Mouse (Mus musculus) Muller cell, postnatal 12 days (primary cell): ENCODE results near the gene Auts2.

Source experiments
- DNase-seq: peaks from one replicate; pipeline ENCODE4 v3.0.0-alpha.2; 2015; ENCODE audit errors: inconsistent ontology term

Gene Auts2

DNA sequence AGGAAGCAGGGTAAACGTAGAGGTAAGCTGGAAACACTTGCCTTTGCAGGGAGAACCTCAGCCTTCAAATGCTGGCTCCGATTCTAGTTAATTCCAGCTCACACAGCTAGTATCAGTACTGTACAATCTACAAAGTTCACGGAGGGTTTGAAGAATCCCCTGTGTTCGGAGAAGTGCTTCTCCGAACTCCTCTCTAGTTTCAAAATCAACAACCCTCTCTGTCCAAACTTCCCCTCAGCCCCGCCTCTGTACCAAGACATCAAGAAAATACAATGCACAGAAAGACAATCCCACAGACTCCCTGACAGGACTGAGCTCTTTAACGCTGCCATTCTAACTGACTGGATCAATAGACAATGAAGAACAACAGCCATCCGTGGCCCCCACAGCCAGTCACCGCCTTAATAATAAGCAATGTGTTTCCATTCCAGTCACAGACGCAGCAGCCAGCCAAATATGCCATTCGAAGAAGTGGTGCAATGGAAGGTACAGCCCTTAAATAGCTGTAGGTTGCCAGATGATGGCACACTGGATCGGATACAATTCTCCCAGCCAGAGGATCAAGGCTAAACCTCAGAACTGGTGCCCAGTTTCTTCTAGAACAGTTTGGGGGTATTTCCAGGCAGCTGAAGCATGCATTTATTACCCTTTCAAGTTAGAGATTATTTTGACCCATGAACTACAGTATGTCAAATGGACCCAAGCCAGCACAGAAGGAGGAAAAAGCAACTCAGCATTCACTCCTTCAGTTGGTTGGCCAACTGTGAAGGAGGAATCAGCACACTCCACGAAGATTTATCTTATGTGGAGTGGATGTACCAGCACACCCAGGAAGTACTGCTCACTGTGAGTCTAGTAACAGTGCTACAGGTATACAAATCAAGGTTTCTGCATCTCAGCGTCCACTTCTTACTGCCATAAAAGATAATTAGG, 151.0 kb downstream of the Auts2 start:
- peak; percentile 37 for DNase-seq

DNA sequence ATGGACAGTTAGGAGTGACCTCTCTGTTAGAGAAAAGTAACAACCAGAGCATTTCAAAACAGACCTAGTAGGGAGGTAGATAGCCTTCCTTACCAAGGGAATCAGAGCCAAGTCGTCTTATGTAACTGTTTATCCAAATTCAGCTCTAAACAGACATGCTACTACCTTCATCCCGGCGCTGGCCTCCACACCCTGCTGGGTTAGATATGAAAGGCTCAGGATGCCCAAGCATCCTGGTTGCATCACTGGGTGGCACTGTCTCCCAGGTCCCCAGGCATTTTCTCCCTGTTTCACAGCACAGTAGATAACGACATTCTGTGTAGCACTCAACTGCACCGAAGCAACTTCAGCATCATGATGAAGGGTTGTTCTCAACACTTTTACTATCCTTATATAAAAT, 154.4 kb downstream of the Auts2 start:
- DNase-seq = no peak

DNA sequence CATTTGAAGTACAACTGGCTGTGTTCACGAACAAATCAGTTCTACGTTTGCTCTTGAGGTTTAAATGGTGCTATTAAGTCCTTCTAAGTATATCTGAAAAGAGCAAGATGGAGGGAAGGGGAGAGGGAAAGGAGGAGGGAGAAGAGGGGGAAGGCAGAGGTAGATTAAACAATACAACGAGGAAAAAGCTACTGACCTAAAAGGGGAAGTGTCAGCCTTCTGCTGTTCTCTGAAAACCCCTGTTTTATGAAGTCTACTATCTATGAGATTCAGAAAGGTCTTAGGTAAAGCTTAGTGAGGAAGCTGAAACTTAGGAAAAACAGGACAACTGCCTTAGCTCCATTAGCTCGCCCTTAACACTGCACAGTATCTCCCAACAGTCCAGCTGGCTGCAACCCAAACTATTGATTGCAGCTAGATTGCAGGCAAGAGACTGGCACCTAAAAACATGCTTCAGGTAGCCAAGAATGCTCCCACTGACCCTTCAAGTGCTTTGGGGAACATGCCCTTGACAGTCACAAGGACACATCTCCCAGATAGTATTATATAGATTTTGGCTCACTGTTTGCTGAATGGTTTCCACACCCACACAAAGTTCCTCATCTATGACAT, 157.8 kb downstream of the Auts2 start:
- no peak for DNase-seq

DNA sequence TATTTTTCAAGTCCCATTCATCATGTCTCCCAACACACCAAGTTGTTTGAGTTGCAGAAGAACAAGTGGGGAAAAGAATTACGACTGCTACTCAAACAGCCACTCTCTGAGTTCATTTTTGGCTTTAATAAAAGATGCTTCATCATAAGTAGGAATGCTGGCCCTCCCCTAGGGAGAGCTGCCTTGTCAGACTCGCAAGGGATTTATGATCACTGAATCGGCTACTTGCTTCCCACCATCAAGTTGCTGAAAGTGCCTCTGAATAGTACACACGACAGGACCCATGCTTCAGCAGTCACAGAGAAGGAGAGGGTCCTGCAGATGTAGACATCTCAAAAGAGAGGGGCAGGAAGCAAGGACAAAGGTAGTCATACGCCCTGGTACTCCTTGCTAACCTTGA, 162.9 kb downstream of the Auts2 start:
- DNase-seq = no peak

DNA sequence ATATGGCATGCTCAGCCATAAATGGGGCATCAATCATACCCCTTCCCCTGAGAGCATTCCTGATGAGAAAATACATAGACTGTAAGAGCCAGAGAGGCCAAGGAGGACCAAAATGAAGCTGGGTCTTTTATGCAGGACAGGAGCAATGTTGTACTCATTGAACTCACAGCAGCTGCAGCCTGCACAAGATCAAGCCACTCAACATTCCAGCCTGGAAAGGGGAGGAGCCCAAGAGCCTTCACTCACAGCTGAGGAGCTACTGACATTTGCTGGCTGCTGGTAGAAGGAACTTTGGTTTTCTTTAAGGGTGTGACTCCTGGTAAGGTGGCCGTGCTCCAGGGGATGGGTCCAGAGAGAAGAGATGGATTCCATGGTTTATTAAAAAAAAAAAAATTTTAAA, 164.2 kb downstream of the Auts2 start:
- no peak for DNase-seq

DNA sequence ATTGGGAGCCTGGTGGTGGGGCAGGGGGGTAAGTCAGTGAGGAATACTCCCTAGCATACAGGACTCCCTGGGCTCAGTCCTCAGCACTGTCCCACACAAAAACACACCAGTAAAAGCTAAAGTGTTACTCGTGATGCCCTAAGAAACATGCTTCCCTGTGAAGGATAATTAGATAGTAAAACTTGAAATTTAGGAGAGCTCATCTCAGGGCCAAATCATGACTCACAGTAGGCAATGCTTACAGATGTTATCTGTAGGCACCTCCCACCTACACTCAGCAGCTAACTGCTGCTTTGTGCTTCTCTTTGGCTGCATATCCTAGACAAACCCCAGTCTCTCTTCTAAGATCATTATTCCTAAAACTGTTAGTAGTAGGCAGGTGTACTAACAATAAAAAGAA, 168.0 kb downstream of the Auts2 start:
- no peak for DNase-seq

DNA sequence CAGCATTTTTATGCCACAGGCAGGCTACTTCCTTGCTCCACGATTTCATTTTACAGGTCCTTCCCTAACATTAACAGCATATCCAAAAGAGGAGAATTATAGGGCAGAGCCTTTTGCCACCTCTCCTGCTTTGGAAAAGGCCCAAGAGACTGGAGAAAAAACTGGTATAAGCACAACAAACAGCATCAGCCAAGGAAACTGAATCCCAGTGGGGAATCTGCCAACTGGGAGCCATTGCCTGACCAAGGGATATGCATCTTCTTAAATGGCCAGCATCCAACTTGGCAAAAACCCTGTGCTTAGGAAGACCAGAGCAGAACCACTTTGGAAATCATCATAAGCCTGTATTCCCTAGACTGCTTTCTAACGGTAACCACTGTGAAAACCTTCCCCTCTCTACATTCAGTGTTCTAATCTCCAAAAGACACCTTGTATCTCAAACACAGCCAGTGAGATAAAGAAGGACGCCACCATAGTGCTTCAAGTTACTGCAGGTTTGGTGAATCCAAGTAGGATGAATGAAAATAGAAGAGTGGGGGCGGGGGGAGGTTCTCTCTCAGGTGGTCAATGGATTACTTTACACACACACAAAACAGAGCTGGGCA, 169.6 kb downstream of the Auts2 start:
- no peak for DNase-seq

DNA sequence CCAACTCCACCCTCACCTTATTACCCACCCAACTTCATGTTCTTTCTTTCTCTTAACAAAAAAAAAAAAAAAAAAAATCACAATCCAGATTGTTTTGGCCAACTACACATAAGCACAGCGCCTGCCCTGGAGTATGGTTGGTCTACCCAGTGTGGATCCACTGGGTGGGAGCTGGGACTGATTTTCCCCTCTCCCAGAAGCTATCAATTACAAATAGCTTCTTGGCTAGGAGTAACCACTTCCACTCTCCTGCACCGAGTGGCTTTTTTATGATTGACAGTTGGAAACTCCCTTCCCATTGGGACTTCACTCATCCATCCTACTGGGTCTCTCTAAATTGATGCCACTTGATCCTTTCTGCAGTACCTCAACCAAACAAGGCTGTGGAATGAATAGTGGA, 170.5 kb downstream of the Auts2 start:
- DNase-seq = no peak

DNA sequence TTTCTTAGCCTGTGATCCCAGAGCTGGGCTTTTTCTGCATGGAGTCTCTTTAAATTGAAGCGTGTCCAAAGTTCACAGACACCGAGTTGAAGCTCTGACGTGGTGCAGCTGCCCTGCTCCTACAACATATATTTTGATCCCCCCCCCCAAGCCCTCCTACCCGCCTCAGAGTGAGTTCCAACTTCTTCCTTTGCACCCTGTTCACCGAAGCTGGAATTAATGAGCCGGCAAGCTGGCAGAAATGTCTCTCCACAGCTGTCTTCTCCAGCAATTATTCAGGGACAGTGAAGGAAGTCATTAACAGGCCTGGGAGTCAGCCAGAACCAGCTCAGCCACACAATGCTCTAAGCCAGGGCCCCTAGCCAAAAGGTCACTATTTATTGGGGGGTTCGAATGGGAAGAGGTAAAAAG, 174.5 kb downstream of the Auts2 start:
- DNase-seq = peak; percentile 76

DNA sequence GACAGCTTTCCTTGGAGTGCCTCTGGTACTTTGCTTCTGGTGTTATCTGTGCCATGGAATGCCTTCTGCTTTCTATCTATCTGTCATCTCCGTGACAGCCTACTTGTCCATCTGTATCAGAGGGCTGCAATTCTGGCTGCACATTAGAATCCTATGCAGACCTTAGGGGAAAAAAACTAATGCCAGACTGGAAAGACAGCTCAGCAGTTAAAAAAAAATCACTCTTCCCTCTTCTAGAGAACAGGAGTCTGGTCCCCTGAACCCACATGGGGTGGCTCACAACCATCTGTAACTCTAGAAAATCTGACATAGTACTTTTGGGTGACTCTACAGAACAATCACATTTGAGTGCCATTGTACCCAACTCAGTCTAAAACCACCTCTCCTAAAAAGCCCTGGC, 181.9 kb downstream of the Auts2 start:
- no peak for DNase-seq

DNA sequence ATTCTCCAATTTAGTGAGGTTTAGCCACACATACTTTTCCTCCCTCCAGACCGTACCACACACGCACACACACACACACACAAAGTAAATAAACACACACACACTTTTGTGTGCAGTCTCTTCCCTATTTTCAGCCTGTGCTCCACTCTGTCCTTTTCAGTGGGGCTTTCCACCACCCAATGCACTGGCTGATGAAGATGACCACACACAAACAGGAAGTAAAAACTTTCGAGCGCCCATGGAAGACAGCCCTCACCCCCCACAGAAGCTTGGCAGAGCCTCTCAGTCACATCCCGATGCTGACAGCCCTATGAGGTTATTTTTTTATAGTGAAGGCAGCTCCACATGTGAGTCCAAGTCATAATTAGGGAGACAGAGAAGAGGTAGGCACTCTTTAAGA, 185.4 kb downstream of the Auts2 start:
- DNase-seq = no peak

DNA sequence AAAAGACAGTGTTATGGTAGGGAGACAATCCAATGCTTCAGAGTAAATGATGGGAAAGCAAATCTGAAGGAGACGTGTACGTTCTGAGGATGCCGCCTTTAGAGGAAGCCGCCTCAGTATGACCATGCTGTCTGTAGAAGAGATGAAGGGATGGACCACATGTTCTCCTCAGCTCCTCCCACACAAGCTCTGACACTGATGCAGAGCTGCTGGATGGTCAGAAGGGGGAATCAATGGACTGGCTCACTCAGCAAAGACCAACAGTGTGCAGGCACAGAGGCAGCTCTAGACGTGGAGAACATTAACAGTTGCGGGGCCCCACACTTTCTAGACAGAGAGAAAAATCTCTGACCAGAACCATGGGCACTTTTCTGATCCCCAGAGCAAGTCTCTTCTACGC, 187.2 kb downstream of the Auts2 start:
- no peak for DNase-seq

DNA sequence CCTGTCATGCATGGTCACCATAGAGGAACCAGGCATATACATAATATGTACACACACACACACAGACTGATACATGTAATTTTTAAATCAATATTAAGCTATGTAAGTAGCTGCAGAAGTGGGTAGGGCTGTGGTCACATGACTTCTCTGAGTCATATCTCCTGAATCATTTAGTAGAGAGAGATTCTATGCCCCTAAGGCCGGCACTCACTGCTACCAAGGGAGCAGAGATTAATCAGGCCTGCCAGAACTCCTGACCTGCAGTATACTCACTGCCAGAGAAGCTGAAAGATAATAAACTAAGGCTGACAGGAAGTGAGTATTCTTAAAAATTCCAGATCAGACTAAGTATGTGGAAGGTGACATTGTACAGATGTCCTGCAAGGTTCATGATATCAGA, 190.7 kb downstream of the Auts2 start:
- no peak for DNase-seq

DNA sequence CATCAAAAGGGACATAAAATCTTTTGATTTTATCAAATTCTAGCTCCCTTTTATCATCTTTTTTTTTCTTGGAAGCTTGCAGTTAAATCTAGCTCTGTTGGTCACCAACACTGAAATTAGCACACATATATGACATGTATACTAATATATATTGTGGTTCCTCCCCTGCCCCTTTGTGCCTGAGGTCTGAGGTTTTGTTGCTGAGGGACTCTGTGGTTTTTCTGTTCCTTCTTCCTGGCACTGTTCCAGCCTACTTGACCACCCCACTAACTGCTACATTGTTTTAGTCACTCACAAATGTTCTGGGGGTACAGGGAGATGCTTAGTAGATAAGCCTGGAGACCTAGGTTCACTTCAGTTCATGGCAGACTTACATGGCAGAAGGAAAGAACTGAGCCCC, 192.0 kb downstream of the Auts2 start:
- no peak for DNase-seq

DNA sequence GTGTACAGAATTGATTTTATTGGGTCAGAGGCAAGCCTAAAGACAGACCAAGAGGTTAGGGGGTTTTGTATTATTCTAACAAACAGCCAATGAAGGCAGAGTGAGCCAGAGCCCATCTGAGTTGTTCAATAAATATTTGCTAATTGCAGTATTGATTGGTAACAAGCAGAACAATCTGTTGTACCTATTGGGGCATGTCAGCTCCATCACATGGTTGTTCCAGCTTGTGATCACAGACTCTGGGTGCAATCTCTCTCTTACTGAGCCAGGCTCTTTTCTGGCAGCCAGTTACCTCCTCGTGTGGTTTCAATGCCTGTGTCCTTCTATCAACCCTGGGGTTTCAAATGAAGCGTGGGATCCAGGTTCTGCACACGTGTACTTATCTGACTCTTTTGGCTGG, 201.8 kb downstream of the Auts2 start:
- DNase-seq = no peak

DNA sequence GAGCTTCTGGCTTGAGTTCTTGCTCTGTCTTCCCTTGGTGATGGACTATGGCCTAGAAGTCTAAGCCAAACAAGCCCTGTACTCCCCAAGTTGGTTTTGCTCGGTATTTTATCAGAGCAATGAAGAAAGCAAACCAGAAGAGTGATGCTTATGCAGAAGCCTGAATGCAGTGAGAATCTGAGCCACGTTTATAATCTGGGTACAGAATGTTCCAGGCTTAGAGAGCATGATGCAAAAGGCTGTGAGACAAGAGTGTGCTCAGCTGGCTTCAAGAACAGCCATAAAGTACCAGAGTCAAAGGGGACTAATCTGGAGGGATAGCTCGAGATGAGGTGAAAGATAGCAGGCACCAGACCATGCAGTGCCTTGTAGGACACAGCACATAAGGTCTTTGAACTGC, 205.5 kb downstream of the Auts2 start:
- no peak for DNase-seq

DNA sequence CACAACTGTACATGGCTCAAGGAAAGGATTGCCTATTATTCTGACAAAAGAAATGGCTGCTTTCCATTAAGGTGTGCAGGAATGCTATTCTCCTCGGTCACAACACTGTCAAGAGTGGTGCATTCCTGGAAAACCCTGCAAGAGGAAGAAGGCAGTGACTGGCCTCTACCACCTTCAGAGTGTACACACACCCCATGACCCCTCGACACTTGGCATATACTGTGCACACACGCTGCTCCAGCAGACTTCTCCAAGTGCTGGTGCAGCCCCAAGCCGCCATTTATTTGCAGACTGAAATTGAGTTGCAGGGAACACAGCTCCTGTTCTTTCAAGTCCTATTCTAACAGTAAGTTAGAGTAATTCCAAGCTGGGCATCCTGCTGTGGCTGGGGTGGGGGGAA, 207.4 kb downstream of the Auts2 start:
- no peak for DNase-seq

DNA sequence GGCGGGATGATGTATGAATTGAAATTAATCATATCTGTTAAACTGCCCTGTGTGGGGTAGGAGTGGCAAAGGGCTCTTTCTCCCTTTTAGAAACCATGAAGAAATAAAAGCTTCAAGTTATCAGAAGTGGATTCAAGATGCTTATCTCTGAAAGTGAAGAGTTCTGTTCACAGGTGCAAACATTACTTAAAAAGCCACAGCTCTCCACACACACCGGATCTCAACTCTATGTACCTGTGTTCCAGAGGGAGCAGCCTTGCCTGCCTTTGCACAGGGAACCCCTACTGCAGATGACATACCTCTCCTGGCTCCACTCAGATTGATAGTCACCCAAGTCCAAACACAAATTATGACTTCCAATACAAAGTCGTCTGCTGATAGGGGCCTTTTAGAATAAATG, 208.3 kb downstream of the Auts2 start:
- DNase-seq = no peak

DNA sequence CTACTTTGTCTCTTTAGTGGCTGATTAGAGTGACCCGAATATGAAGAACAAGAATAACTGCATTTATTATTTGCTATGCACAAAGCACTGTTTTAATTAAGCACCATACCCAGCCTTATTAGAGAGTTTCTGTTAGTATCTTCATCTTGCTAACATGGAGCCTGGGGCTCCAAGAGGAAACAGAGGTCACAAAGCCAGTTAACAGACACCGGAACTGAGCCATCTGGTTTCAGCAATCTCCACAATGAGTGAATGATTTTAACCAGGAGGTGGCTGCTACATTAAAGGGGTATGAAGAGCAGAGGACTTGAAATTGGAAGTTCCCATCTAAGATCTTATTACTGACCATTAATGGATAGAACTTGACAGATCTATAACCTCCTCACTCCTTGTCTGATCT, 209.4 kb downstream of the Auts2 start:
- DNase-seq = no peak

DNA sequence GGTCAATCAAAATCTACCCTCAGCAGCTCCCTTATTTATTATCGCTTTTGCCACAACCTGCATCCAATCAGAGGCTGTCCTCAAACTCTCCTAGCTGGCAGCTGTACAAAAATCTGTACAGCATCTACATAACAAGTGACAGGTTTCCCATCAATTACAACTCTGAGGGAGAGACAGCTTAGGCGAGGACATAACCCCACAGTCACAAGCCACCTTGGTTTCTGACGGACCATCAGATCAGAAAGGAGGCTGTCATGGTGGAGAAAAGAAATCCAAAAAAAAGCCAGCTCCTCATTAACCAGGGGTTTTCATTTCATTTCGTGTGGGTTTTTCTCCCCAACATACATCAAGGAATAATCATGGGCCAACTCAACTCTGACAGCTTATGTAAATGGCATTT, 210.6 kb downstream of the Auts2 start:
- DNase-seq = no peak

DNA sequence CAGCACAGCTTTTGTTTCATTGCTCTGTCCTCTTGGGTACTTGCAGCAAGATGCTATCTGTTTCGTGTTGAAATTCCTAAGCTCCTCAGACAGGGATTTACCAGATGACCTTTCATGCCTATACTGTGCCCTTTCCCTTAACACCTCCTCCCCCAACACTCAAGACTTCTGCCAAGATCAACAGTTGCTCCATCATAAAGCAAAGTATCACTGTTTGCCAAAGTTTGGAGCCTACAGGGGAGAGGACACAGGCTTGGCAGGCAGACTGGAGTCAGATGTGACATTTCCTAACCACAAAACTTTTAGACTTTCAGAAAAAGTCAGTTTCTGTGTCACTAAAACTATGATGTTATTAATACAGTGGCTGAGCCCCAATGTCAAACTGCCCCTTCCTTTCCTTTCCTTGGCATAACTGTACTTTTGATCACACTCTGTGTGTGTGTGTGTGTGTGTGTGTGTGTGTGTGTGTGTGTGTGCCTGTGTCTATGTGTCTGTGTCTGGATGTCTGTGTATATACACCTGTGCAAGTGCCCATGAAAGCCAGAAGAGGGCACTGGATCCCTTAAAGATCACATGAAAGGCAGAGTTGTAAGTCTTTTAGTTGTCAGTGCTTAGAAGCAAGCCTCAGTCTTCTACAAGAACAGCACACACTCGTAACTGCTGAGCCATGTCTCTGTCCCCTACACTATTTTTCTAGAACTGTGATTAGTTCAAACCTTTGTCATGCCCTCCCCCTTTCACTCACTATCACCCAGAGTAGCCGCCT, 213.8 kb downstream of the Auts2 start:
- DNase-seq = peak; percentile 32

DNA sequence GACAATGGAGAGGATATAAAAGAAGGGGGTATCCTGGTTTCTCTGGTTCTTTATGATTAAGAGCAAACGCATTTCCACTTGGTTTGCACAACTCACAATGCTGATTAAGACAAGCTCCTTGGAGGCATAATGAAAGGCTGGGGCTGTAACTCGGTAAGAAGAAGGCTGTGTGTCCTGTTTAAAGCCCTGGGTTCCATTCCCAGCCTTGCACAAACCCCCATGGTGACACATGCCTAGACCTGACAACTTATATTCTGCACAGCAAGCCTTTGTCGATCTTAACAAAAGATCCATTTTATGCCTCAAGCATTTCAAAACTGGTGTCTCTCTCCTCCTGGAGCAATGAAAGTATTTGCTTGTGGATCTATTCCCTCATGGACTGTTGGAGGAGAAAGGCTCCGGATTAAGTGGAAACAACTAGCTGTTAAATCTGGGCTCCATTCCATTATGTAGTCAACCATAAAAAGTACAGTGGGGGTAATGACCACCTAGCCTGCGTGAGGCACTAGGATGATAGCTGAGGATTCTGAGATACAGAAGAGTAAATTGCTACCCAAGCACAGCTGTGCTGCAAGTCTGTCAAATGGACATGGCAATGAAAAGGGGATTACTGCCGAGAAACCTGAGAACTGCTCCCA, 218.8 kb downstream of the Auts2 start:
- peak; percentile 49 for DNase-seq
